Mouse (Mus musculus) pancreas, adult 10 weeks (tissue): ENCODE measurements around the gene Olfr944. TPM values are rescaled to one million over a fixed set of nuclear protein-coding genes. Genes with fewer than 3 reads are reported as not detected.

Experiments
- polyA plus RNA-seq: library from polyadenylated mRNA; stranded (reverse); fragments of 350-450 nt; fragmentation: Illumina TruSeq; extraction: RNeasy Lipid Tissue Mini Kit (QIAGEN cat#74804); gene quantifications from one replicate; pipeline ENCODE4 v1.2.3, GENCODE M21; 2015; ENCODE audit warnings: low read depth, low replicate concordance; ENCODE audit not compliant: insufficient read depth

Gene Olfr944
- polyA plus RNA-seq: not detected

GRCm38 (mm10) chr9:39201620-39202019 is at the start of gene Olfr944:
Olfr944 (plus strand) TSS chr9:39201920.

GRCm38 (mm10) chr9:39166004-39166403 is 35.7 kb upstream of the Olfr944 start, which contains the start of gene Olfr943:
Olfr943 (plus strand) TSS chr9:39166304.

GRCm38 (mm10) chr9:39249894-39250293 is 48.2 kb downstream of the Olfr944 start, which contains the start of gene Olfr1537:
Olfr1537 (minus strand) TSS chr9:39249994.

Other genes starting within 250 kb of the Olfr944 start
- not detected for gene Olfr933, start 229.6 kb upstream of the Olfr944 start, polyA plus RNA-seq
- gene Olfr934, start 213.6 kb upstream of the Olfr944 start, polyA plus RNA-seq: not detected
- gene Olfr935, start 202.2 kb upstream of the Olfr944 start, polyA plus RNA-seq: not detected
- not detected for gene Olfr146, start 178.5 kb upstream of the Olfr944 start, polyA plus RNA-seq
- not detected for gene Olfr937, start 137.0 kb upstream of the Olfr944 start, polyA plus RNA-seq
- not detected for gene Olfr938, start 123.0 kb upstream of the Olfr944 start, polyA plus RNA-seq
- gene Olfr27, start 73.8 kb upstream of the Olfr944 start, polyA plus RNA-seq: not detected
- not detected for gene Olfr943, start 35.6 kb upstream of the Olfr944 start, polyA plus RNA-seq
- gene Olfr1537, start 48.1 kb downstream of the Olfr944 start, polyA plus RNA-seq: not detected
- not detected for gene Olfr945, start 74.9 kb downstream of the Olfr944 start, polyA plus RNA-seq
- not detected for gene Olfr948, start 124.1 kb downstream of the Olfr944 start, polyA plus RNA-seq
- not detected for gene Olfr951, start 185.5 kb downstream of the Olfr944 start, polyA plus RNA-seq
- gene Olfr952, start 225.2 kb downstream of the Olfr944 start, polyA plus RNA-seq: not detected